Mouse (Mus musculus) olfactory bulb, adult 2 months (tissue): ENCODE measurements around the gene Gm49394. TPM values are rescaled to one million over a fixed set of nuclear protein-coding genes. Genes with fewer than 3 reads are reported as not detected.

Experiments
- H3K27ac ChIP-seq: fragments of 200-500 bp; 2 replicates; pipeline ENCODE4 v1.5.1; 2012; ENCODE audit warnings: low read depth, low read length; ENCODE audit not compliant: insufficient read depth
- H3K4me1 ChIP-seq: fragments of 200-500 bp; 2 replicates; pipeline ENCODE4 v1.6.1; 2012; ENCODE audit warnings: low read length; ENCODE audit not compliant: control insufficient read depth, insufficient read depth
- H3K4me3 ChIP-seq: fragments of 200-500 bp; 2 replicates; pipeline ENCODE4 v1.5.1; 2012; ENCODE audit warnings: mild to moderate bottlenecking, low read depth, low read length, moderate library complexity; ENCODE audit not compliant: insufficient read depth
- CTCF ChIP-seq: fragments of 200-500 bp; IDR thresholded peaks from 2 replicates; pipeline ENCODE4 v1.5.1; 2012; ENCODE audit warnings: low read depth, mild to moderate bottlenecking, low read length, moderate library complexity; ENCODE audit not compliant: insufficient read depth
- POLR2A ChIP-seq: fragments of 200-500 bp; IDR thresholded peaks from 2 replicates; pipeline ENCODE4 v1.6.1; 2012; ENCODE audit warnings: mild to moderate bottlenecking, low read depth, low read length, moderate library complexity; ENCODE audit not compliant: insufficient read depth
- WGBS: fragments of 180-500 bp; shearing (Covaris S2); methylation state at CpG from one replicate; pipeline ENCODE4 v1.1.7; 2018; 5-methylcytosine and 5-hydroxymethylcytosine counted together
- polyA plus RNA-seq: library from polyadenylated mRNA; stranded (reverse); fragments of >200 nt; gene quantifications from 2 replicates; pipeline ENCODE4 v1.2.4, GENCODE M21; 2012; ENCODE audit warnings: low replicate concordance; ENCODE audit not compliant: missing spikeins, insufficient read depth, insufficient read length

Gm49394 gene
- polyA plus RNA-seq, 1 experiment, result not detected

- Histone ChIP-seq H3K4me3 (no peak overlapping the region), H3K27ac (no peak overlapping the region), H3K4me1 (no peaks in the 10 kb centered on the region)
- 98% methylated on average over 1 of the region's 1 CpGs for whole genome bisulfite sequencing
- TF ChIP-seq CTCF (no peak), POLR2A (no peak)
Measured at GRCm38 (mm10) chr7:142671067-142671466, 1.3 kb upstream of the Gm49394 start.

- Histone ChIP-seq H3K4me3 (no peak overlapping the region), H3K4me1 (peaks cover 6% of the 10 kb centered on the region; the same call in 1 of the 2 replicates), H3K27ac (no peak overlapping the region)
- no peak for TF ChIP-seq CTCF
- 90% methylated on average over 1 of the region's 1 CpGs for WGBS
Measured at GRCm38 (mm10) chr7:142668328-142668727, 1.4 kb downstream of the Gm49394 start.

GRCm38 (mm10) chr7:142667521-142667920 is 2.2 kb downstream of the Gm49394 start:
- WGBS, result 98% methylated on average over 18 of the region's 18 CpGs
- TF ChIP-seq CTCF, result no peak
- no peak for TF ChIP-seq POLR2A
- Histone ChIP-seq H3K4me1 (peaks cover 6% of the 10 kb centered on the region; the same call in 1 of the 2 replicates), H3K27ac (no peak overlapping the region), H3K4me3 (no peak overlapping the region)

GRCm38 (mm10) chr7:142666659-142667058 is 3.1 kb downstream of the Gm49394 start, which contains the start of gene Igf2:
TSS of gene Igf2 (minus strand) at chr7:142666816.
- no peak for TF ChIP-seq CTCF
- WGBS, result 89% methylated on average over 2 of the region's 2 CpGs
- Histone ChIP-seq H3K4me3 (no peak within 1 kb of the TSS), H3K27ac (no peak within 1 kb of the TSS), H3K4me1 (peaks cover 6% of the 10 kb centered on the region; the same call in 1 of the 2 replicates)

GRCm38 (mm10) chr7:142666109-142666508 is 3.6 kb downstream of the Gm49394 start:
- 90% methylated on average over 4 of the region's 4 CpGs for WGBS
- peaks cover 6% of the 10 kb centered on the region; the same call in 1 of the 2 replicates for H3K4me1 ChIP-seq
- H3K27ac ChIP-seq, result no peak overlapping the region
- TF ChIP-seq CTCF, result no peak
- no peak for TF ChIP-seq POLR2A
- H3K4me3 ChIP-seq, result no peak overlapping the region

- Histone ChIP-seq H3K27ac (no peak overlapping the region), H3K4me3 (no peak overlapping the region), H3K4me1 (peaks cover 11% of the 10 kb centered on the region)
- TF ChIP-seq CTCF (no peak), POLR2A (no peak)
- WGBS, result 72% methylated on average over 5 of the region's 5 CpGs
Measured at GRCm38 (mm10) chr7:142665364-142665763, 4.4 kb downstream of the Gm49394 start.

GRCm38 (mm10) chr7:142664465-142665029 is 5.2 kb downstream of the Gm49394 start:
- H3K27ac ChIP-seq, result no peak overlapping the region
- TF ChIP-seq CTCF (no peak), POLR2A (no peak)
- H3K4me1 ChIP-seq, result peaks cover 14% of the 10 kb centered on the region
- 15% methylated on average over 9 of the region's 9 CpGs for WGBS
- H3K4me3 ChIP-seq, result no peak overlapping the region

- 2% methylated on average over 53 of the region's 53 CpGs for WGBS
- H3K4me1 ChIP-seq, result peaks cover 16% of the 10 kb centered on the region
- H3K4me3 ChIP-seq, result no peak overlapping the region
- no peak overlapping the region for H3K27ac ChIP-seq
- no peak for TF ChIP-seq CTCF
- TF ChIP-seq POLR2A, result no peak
Measured at GRCm38 (mm10) chr7:142663931-142664421, 5.8 kb downstream of the Gm49394 start.

- no peak for TF ChIP-seq CTCF
- TF ChIP-seq POLR2A, result no peak
- no peak overlapping the region for H3K27ac ChIP-seq
- H3K4me1 ChIP-seq, result peaks cover 24% of the 10 kb centered on the region
- WGBS, result 18% methylated on average over 5 of the region's 5 CpGs
- H3K4me3 ChIP-seq, result no peak overlapping the region
Measured at GRCm38 (mm10) chr7:142663151-142663550, 6.6 kb downstream of the Gm49394 start.
